Mouse (Mus musculus) embryonic facial prominence, embryonic 13.5 days (tissue): ENCODE results near the gene Skil. TPM values are rescaled to one million over a fixed set of nuclear protein-coding genes. Genes with fewer than 3 reads are reported as not detected.
A peak's percentile ranks its signal among the peaks of the same experiment; 100 is the strongest.

Source experiments
- ATAC-seq: fragments of 200-750 bp; cut with Nextera tagmentation; 2 replicates; pipeline ENCODE4 v1.8.0; 2017; ENCODE audit warnings: low read depth; ENCODE audit not compliant: insufficient number of reproducible peaks, insufficient read depth, low FRiP score, low TSS enrichment
- H3K27ac ChIP-seq: fragments of 300-500 bp; sonication (generic); 2 replicates; pipeline ENCODE4 v1.5.1; 2015; ENCODE audit warnings: moderate library complexity, mild to moderate bottlenecking, inconsistent platforms
- H3K27me3 ChIP-seq: fragments of 300-500 bp; sonication (generic); 2 replicates; pipeline ENCODE4 v1.6.1; 2015; ENCODE audit warnings: mild to moderate bottlenecking, inconsistent platforms
- H3K36me3 ChIP-seq: fragments of 300-500 bp; sonication (generic); 2 replicates; pipeline ENCODE4 v1.6.1; 2015; ENCODE audit warnings: mild to moderate bottlenecking, inconsistent platforms
- H3K4me1 ChIP-seq: fragments of 300-500 bp; sonication (generic); 2 replicates; pipeline ENCODE4 v1.6.1; 2015; ENCODE audit warnings: inconsistent platforms
- H3K4me2 ChIP-seq: fragments of 300-500 bp; sonication (generic); 2 replicates; pipeline ENCODE4 v1.6.1; 2015; ENCODE audit warnings: moderate library complexity, mild to moderate bottlenecking, inconsistent platforms
- H3K4me3 ChIP-seq: fragments of 300-500 bp; sonication (generic); 2 replicates; pipeline ENCODE4 v1.5.1; 2015; ENCODE audit warnings: mild to moderate bottlenecking, inconsistent platforms
- H3K9ac ChIP-seq: fragments of 300-500 bp; sonication (generic); 2 replicates; pipeline ENCODE4 v1.6.1; 2015; ENCODE audit warnings: mild to moderate bottlenecking, inconsistent platforms
- H3K9me3 ChIP-seq: fragments of 300-500 bp; sonication (generic); 2 replicates; pipeline ENCODE4 v1.6.1; 2016; ENCODE audit warnings: inconsistent platforms
- WGBS: fragments of 180-500 bp; shearing (Covaris S2); methylation state at CpG from one replicate; pipeline ENCODE4 v1.1.7; 2015; ENCODE audit warnings: mixed read lengths; 5-methylcytosine and 5-hydroxymethylcytosine counted together
- polyA plus RNA-seq: library from polyadenylated mRNA; unstranded; fragments of >200 nt; fragmentation: Nextera tagmentation; extraction: Ambion mirVana; gene quantifications from 2 replicates; pipeline ENCODE4 v1.2.1, GENCODE M21; 2015

The Skil gene
- polyA plus RNA-seq, 1 experiment from 2014 or later, result 18.4 TPM

DNA sequence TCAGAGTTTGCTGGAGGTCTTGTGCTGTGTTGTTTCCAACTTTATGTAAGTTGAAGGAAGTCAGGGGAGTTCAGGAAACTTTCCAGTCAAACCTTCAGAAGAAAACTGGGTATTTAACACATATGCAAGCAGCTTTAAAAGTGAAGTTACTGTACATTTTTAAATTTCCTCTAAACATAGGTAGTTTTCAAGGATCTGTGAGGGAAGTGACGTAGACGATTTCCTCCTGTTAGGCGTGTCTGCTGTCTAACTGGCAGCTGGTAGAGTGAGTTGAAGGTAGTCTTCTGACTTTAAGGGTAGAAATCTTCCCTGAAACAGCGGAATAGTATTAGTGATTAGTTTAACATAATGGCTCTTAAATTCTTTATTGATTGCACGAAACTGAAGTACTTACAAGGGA is 5.2 kb downstream of the Skil start:
- H3K4me1 ChIP-seq, result peaks cover 42% of the 10 kb centered on the region
- H3K9ac ChIP-seq, result no peak overlapping the region
- ATAC-seq, result no peak
- WGBS, result 80% methylated on average over 5 of the region's 5 CpGs
- H3K36me3 ChIP-seq, result peaks cover 4% of the 10 kb centered on the region; the same call in 1 of the 2 replicates
- H3K9me3 ChIP-seq, result no peaks in the 10 kb centered on the region
- no peak overlapping the region for H3K4me3 ChIP-seq
- no peaks in the 10 kb centered on the region for H3K27me3 ChIP-seq
- H3K27ac ChIP-seq, result no peak overlapping the region
- H3K4me2 ChIP-seq, result peak overlapping the region; percentile 46

DNA sequence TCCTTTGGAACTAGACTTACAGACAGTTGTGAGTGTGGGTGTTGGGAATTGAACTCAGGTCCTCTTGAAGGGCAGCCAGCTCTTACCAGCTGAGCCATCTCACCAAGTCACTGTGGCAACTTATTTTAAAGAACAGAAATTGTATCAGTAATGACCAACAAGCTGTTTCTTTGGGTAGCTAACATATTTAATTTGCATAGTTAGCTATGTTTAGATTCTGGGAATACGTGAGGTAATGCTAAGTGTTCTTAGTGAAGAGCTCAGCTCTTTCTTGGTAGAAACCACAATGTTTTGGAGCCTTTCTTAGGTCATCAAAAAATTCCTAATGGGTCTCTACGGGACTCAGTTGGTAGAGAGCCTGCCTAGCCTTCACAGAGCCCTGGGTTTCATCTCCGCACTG is 5.9 kb downstream of the Skil start:
- WGBS, result 89% methylated on average over 3 of the region's 3 CpGs
- Histone ChIP-seq H3K4me1 (peaks cover 43% of the 10 kb centered on the region), H3K36me3 (peaks cover 4% of the 10 kb centered on the region; the same call in 1 of the 2 replicates), H3K4me3 (no peak overlapping the region), H3K27ac (no peak overlapping the region), H3K9me3 (no peaks in the 10 kb centered on the region), H3K4me2 (no peak overlapping the region), H3K27me3 (no peaks in the 10 kb centered on the region), H3K9ac (no peak overlapping the region)
- no peak for ATAC-seq

DNA sequence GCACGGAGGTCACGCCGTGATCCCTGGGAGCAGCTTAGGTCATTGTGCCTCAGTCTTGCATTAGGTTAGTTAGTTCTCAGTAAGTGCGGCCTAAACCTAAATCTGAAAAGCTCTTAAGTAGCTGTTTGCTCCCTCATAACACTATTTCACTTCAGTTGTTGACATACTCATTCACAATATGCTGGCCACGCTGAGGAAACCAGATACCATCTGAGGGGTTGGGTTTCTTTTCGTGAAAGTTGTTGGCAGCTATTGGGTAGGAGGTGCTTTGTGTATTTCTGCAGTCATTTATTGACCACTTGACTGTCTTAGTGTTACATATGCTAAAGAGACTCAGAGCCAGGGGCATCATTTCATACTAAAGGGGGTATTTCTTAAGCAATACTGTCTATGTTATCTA is 10.1 kb downstream of the Skil start:
- Histone ChIP-seq H3K27ac (no peak overlapping the region), H3K4me1 (peaks cover 15% of the 10 kb centered on the region), H3K4me2 (no peak overlapping the region), H3K36me3 (no peaks in the 10 kb centered on the region), H3K9ac (no peak overlapping the region), H3K4me3 (no peak overlapping the region), H3K27me3 (no peaks in the 10 kb centered on the region), H3K9me3 (no peaks in the 10 kb centered on the region)
- no peak for ATAC-seq
- 73% methylated on average over 6 of the region's 6 CpGs for WGBS

DNA sequence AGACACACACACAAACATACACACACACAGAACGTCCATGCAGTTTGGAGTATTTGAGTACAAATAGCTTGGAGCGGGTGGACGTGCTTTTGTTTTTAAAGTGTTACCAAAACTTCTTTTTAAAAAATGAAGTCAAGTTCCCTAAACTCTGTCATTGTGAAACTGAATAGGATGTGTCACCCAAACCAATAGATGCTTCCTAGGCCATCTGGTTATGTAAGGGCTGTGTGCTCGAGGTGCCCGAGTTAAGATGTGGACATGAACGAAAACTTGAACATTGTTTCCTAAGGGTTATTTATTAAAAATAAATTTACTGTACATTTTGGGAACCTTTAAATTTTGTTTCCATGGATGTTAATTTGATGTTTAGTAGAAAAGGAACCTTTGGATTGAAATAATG is 11.7 kb downstream of the Skil start:
- WGBS, result 90% methylated on average over 6 of the region's 6 CpGs
- Histone ChIP-seq H3K4me2 (no peak overlapping the region), H3K27ac (no peak overlapping the region), H3K4me1 (peaks cover 8% of the 10 kb centered on the region), H3K27me3 (no peaks in the 10 kb centered on the region), H3K4me3 (no peak overlapping the region), H3K9me3 (no peaks in the 10 kb centered on the region), H3K36me3 (no peaks in the 10 kb centered on the region), H3K9ac (no peak overlapping the region)
- ATAC-seq, result no peak

DNA sequence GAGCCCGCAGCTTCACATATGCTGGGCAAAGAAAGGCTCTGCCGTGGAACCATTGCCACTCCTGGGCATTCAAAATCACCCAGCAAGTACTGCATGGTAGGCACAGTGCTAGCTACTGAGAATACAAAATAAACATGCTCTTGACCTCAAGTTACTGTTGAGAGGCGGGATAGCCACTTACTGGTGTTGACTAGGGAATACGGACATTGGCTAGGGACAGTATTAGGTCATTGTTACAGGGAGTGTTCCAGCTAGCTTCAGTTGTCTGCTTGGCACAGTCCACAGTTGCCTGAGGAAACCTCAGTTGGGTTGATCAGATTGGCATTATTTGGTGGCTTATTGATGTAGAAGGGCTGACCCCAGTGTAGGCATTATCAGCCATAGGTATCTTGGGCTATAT is 12.8 kb downstream of the Skil start:
- Histone ChIP-seq H3K27me3 (no peaks in the 10 kb centered on the region), H3K4me3 (no peak overlapping the region), H3K9ac (no peak overlapping the region), H3K4me2 (no peak overlapping the region), H3K27ac (no peak overlapping the region), H3K4me1 (peaks cover 8% of the 10 kb centered on the region), H3K9me3 (no peaks in the 10 kb centered on the region), H3K36me3 (no peaks in the 10 kb centered on the region)
- no peak for ATAC-seq
- WGBS, result 90% methylated on average over 4 of the region's 4 CpGs

DNA sequence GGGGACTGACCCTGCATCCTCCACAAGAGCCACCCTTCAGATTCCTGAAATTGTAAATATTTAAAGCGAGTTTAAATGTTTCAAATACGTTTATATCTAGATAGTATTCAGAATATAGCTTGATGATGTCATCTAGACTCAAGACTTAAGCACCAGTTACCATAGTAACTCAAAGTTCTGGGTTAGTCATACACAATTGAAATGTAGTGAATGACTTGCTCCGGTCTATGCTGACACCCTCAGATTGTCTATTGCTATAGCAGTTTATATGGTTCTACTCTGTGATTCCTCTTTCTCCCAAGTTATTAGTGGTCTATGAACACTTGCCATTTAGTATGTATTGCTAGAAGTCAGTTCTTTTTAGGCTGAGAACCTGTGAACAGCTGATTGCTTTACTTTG is 14.2 kb downstream of the Skil start:
- Histone ChIP-seq H3K9me3 (no peaks in the 10 kb centered on the region), H3K4me2 (no peak overlapping the region), H3K4me1 (peaks cover 6% of the 10 kb centered on the region), H3K4me3 (no peak overlapping the region), H3K27ac (no peak overlapping the region), H3K36me3 (peaks cover 10% of the 10 kb centered on the region), H3K9ac (no peak overlapping the region), H3K27me3 (no peaks in the 10 kb centered on the region)
- no peak for ATAC-seq
- 85% methylated on average over 3 of the region's 3 CpGs for WGBS

DNA sequence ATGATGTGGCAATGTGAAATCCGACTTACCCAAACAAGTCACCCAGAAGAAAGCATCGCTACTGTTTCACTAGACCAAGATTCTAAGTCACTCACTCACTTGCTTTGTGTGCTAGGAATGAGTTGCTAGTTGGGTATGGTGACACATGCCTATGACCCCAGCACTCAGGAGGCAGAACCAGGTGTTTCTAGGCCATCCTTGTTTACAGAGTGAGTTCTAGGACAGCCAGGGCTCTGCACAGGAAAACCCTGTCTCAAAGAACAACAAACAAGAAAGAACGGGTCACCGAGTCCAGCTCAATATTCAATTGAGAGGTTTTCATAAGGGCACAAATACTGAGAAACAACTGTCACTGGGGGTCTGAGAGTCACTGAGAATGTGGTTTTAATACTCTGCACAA is 28.2 kb downstream of the Skil start:
- 72% methylated on average over 4 of the region's 4 CpGs for WGBS
- Histone ChIP-seq H3K9ac (no peak overlapping the region), H3K9me3 (no peaks in the 10 kb centered on the region), H3K36me3 (peaks cover 37% of the 10 kb centered on the region), H3K4me1 (no peaks in the 10 kb centered on the region), H3K27me3 (no peaks in the 10 kb centered on the region), H3K4me2 (no peak overlapping the region), H3K4me3 (no peak overlapping the region), H3K27ac (no peak overlapping the region)
- no peak for ATAC-seq

DNA sequence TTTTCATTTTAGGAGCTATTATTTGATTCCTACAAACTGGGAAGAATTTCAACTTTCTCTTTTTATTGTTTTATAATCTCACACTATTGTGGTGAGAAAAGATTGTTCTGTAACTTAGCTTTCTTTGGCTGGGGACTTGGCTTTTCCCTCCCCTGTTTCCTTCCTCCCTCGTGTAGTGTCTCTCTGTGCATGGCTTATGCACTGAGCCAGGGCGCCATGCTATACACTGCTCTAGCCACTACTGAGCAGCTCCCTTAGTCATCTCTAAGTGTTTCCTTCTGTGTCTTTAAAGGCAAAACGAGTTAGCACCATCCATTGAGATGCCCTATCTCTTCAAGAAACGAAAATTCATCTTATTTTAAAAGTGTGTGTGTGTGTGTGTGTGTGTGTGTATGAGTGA is 31.4 kb downstream of the Skil start:
- H3K4me1 ChIP-seq, result no peaks in the 10 kb centered on the region
- no peak overlapping the region for H3K4me3 ChIP-seq
- ATAC-seq, result no peak
- H3K27ac ChIP-seq, result no peak overlapping the region
- no peak overlapping the region for H3K4me2 ChIP-seq
- no peaks in the 10 kb centered on the region for H3K27me3 ChIP-seq
- no peak overlapping the region for H3K9ac ChIP-seq
- H3K36me3 ChIP-seq, result peaks cover 13% of the 10 kb centered on the region
- H3K9me3 ChIP-seq, result no peaks in the 10 kb centered on the region
- 67% methylated on average over 4 of the region's 4 CpGs for WGBS

DNA sequence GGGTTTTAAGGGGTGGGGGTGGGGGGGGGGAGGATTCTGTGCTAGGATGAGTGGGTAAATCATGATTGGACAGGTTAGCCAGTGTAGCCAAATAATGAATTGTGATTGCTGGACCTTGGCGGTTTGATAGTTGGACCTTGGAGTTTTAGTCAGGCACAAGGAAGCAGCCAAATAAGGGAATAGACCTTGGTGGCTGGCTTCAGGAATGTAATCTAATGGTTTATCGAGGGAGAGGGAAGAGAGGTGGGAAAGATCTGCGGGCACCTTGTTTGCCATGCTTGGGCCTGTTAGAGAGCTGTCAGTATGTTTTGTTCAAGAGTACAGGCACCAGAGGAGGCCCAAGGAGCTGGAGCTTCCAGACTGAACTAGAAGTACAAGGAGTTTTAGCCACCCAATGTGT is 32.0 kb downstream of the Skil start:
- Histone ChIP-seq H3K9ac (no peak overlapping the region), H3K27ac (no peak overlapping the region), H3K4me2 (no peak overlapping the region), H3K4me3 (no peak overlapping the region), H3K27me3 (no peaks in the 10 kb centered on the region), H3K9me3 (no peaks in the 10 kb centered on the region), H3K36me3 (peaks cover 12% of the 10 kb centered on the region), H3K4me1 (no peaks in the 10 kb centered on the region)
- 90% methylated on average over 3 of the region's 3 CpGs for WGBS
- ATAC-seq, result no peak

DNA sequence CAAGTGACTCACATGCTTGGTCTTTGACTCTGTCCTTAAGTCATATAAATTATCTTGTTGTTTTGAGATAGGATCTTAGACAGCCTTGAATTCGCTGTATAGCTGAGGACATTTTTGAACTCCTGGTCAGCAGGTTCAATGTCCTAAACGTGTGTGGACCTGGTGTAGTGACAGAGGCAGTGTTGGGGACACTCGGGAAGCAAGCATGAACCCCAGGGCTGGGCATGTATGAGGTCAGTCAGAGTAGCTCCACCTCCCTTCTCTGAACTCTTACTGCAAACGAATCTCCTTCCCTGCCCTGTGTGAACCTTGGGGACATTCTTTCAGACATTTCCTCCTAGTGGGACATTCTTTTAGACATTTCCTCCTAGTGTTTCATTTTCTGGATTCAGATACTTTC is 34.9 kb downstream of the Skil start:
- Histone ChIP-seq H3K9me3 (no peaks in the 10 kb centered on the region), H3K27me3 (no peaks in the 10 kb centered on the region), H3K4me2 (no peak overlapping the region), H3K36me3 (no peaks in the 10 kb centered on the region), H3K4me3 (no peak overlapping the region), H3K27ac (no peak overlapping the region), H3K4me1 (no peaks in the 10 kb centered on the region), H3K9ac (no peak overlapping the region)
- ATAC-seq, result no peak
- 52% methylated on average over 4 of the region's 4 CpGs for WGBS

DNA sequence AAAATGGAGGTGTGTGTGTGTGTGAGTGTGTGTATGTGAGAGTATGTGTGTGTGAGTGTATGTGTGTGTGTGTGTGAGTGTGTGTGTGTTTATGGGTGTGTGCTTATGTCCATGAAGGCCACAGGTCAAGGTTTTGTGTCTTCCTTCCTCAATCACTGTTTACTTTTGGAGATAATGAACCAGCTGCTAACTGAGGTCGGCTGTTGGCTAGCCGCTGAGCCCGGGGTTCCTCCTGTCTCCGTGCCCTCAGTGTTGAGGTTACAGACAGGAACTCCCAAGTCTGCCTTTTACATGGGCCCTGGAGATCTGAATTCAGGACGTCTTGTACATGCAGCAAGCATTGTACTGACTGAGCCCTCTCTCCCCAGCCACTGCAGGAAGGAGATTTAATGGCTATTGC is 38.8 kb downstream of the Skil start:
- Histone ChIP-seq H3K4me1 (no peaks in the 10 kb centered on the region), H3K27me3 (no peaks in the 10 kb centered on the region), H3K4me2 (no peak overlapping the region), H3K9me3 (no peaks in the 10 kb centered on the region), H3K9ac (no peak overlapping the region), H3K27ac (no peak overlapping the region), H3K4me3 (no peak overlapping the region), H3K36me3 (no peaks in the 10 kb centered on the region)
- ATAC-seq, result no peak
- 66% methylated on average over 5 of the region's 5 CpGs for WGBS

DNA sequence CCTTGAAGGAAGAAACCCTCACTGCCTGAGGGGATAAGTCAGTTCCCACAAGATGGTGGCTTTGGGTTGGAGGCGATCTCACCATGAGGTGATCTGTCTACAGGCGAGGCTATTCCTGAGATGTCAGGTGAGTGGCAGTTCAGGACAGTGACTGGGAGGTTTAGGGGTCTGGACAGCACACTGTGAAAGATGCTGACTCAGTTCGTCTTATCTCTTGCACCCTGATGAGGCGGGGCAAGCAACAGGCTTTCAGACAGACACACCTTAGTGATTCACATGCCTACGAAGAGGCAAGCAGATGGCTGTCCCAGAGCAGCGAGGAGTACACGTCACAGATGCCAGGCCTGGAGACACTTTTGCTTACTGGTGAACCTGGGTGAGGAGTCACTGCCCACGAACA is 39.4 kb downstream of the Skil start:
- Histone ChIP-seq H3K36me3 (no peaks in the 10 kb centered on the region), H3K4me1 (no peaks in the 10 kb centered on the region), H3K9me3 (no peaks in the 10 kb centered on the region), H3K27ac (no peak overlapping the region), H3K27me3 (no peaks in the 10 kb centered on the region), H3K4me3 (no peak overlapping the region), H3K9ac (no peak overlapping the region), H3K4me2 (no peak overlapping the region)
- WGBS, result 76% methylated on average over 8 of the region's 8 CpGs
- no peak for ATAC-seq

DNA sequence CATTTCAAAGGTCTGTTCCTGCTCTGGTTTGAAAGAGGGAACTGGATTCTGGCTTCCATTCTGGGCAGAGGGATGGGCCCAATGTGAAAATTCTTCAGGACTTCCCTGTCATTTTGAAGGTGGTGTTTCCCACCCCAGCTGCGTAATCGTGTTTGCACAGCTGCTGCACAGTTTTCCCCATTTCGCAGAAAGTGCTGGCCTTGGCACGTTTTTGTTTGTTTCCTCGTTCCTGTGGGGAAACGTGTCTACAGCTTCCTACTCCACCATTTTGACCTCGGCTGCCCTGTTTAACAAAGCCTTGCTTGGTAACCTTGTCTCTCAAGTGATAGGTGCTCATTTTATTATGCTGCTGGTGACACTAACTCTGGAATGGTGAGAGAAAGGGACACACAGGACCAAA is 39.8 kb downstream of the Skil start:
- whole genome bisulfite sequencing, result 76% methylated on average over 7 of the region's 7 CpGs
- Histone ChIP-seq H3K4me2 (no peak overlapping the region), H3K9ac (no peak overlapping the region), H3K27ac (no peak overlapping the region), H3K27me3 (no peaks in the 10 kb centered on the region), H3K4me1 (no peaks in the 10 kb centered on the region), H3K9me3 (no peaks in the 10 kb centered on the region), H3K36me3 (no peaks in the 10 kb centered on the region), H3K4me3 (no peak overlapping the region)
- no peak for ATAC-seq
